Mouse (Mus musculus): ENCODE measurements around the gene Gm42417. TPM values are rescaled to one million over a fixed set of nuclear protein-coding genes. Genes with fewer than 3 reads are reported as not detected.

The Gm42417 gene
- polyA plus RNA-seq, 1 experiment from 2014 or later: not detected

GRCm38 (mm10) chr1:36563632-36564031 lies 24.4 kb upstream of the Gm42417 start:
- Histone ChIP-seq H3K4me1 (ENCODE audit: insufficient read depth) (peaks cover 8% of the 10 kb centered on the region), H3K36me3 (ENCODE audit: insufficient read depth) (no peaks in the 10 kb centered on the region), H3K9me3 (ENCODE audit: low read depth, low read length) (no peaks in the 10 kb centered on the region), H3K9ac (no peak overlapping the region), H3K4me2 (no peak overlapping the region), H3K4me3 (ENCODE audit: low read depth, low read length) (no peak overlapping the region), H3K27ac (ENCODE audit: low read depth) (no peak overlapping the region), H3K27me3 (ENCODE audit: insufficient read depth, low read length) (no peaks in the 10 kb centered on the region)
- ATAC-seq (ENCODE audit: insufficient read depth) (no peak), DNase-seq (no peak)
- TF ChIP-seq CTCF (IDR thresholded peaks at IDR 0.05; ENCODE audit: low read depth): no peak
- WGBS: 62% methylated on average over 4 of the region's 4 CpGs

GRCm38 (mm10) chr1:36563197-36563596 lies 24.0 kb upstream of the Gm42417 start:
- H3K4me2 ChIP-seq: no peak overlapping the region
- H3K27me3 ChIP-seq (ENCODE audit: insufficient read depth, low read length): no peaks in the 10 kb centered on the region
- H3K4me1 ChIP-seq (ENCODE audit: insufficient read depth): peaks cover 4% of the 10 kb centered on the region
- no peaks in the 10 kb centered on the region for H3K9me3 ChIP-seq (ENCODE audit: low read depth, low read length)
- no peak overlapping the region for H3K9ac ChIP-seq
- H3K27ac ChIP-seq (ENCODE audit: low read depth): no peak overlapping the region
- no peaks in the 10 kb centered on the region for H3K36me3 ChIP-seq (ENCODE audit: insufficient read depth)
- 71% methylated on average over 2 of the region's 2 CpGs for WGBS
- no peak for TF ChIP-seq CTCF (IDR thresholded peaks at IDR 0.05; ENCODE audit: low read depth)
- ATAC-seq (ENCODE audit: insufficient read depth) (no peak), DNase-seq (no peak)
- no peak overlapping the region for H3K4me3 ChIP-seq (ENCODE audit: low read depth, low read length)

GRCm38 (mm10) chr1:36562388-36562787 lies 23.2 kb upstream of the Gm42417 start:
- Histone ChIP-seq H3K27ac (ENCODE audit: low read depth) (no peak overlapping the region), H3K9me3 (ENCODE audit: low read depth, low read length) (no peaks in the 10 kb centered on the region), H3K9ac (no peak overlapping the region), H3K27me3 (ENCODE audit: insufficient read depth, low read length) (no peaks in the 10 kb centered on the region), H3K4me1 (ENCODE audit: insufficient read depth) (no peaks in the 10 kb centered on the region; the same call in 1 of the 2 replicates), H3K4me2 (no peak overlapping the region), H3K36me3 (ENCODE audit: insufficient read depth) (no peaks in the 10 kb centered on the region), H3K4me3 (ENCODE audit: low read depth, low read length) (no peak overlapping the region)
- 53% methylated on average over 4 of the region's 4 CpGs for WGBS
- TF ChIP-seq CTCF (IDR thresholded peaks at IDR 0.05; ENCODE audit: low read depth): no peak
- no peak for DNase-seq
- no peak for ATAC-seq (ENCODE audit: insufficient read depth)

GRCm38 (mm10) chr1:36560903-36561302 lies 21.7 kb upstream of the Gm42417 start:
- H3K27me3 ChIP-seq (ENCODE audit: insufficient read depth, low read length): no peaks in the 10 kb centered on the region
- peak; percentile 37 for DNase-seq
- H3K9ac ChIP-seq: no peak overlapping the region
- no peak overlapping the region for H3K27ac ChIP-seq (ENCODE audit: low read depth)
- H3K9me3 ChIP-seq (ENCODE audit: low read depth, low read length): no peaks in the 10 kb centered on the region
- no peak overlapping the region for H3K4me2 ChIP-seq
- ATAC-seq (ENCODE audit: insufficient read depth): no peak
- H3K4me3 ChIP-seq (ENCODE audit: low read depth, low read length): no peak overlapping the region
- peaks cover 1% of the 10 kb centered on the region for H3K4me1 ChIP-seq (ENCODE audit: insufficient read depth)
- H3K36me3 ChIP-seq (ENCODE audit: insufficient read depth): no peaks in the 10 kb centered on the region
- TF ChIP-seq CTCF (IDR thresholded peaks at IDR 0.05; ENCODE audit: low read depth): no peak
- WGBS: 46% methylated on average over 6 of the region's 6 CpGs

GRCm38 (mm10) chr1:36559888-36560287 lies 20.7 kb upstream of the Gm42417 start:
- no peaks in the 10 kb centered on the region for H3K9me3 ChIP-seq (ENCODE audit: low read depth, low read length)
- H3K36me3 ChIP-seq (ENCODE audit: insufficient read depth): peaks cover 8% of the 10 kb centered on the region; the same call in 1 of the 2 replicates
- no peak for DNase-seq
- H3K4me1 ChIP-seq (ENCODE audit: insufficient read depth): peaks cover 11% of the 10 kb centered on the region
- 56% methylated on average over 5 of the region's 5 CpGs for WGBS
- no peak overlapping the region for H3K27ac ChIP-seq (ENCODE audit: low read depth)
- ATAC-seq (ENCODE audit: insufficient read depth): no peak
- H3K4me3 ChIP-seq (ENCODE audit: low read depth, low read length): no peak overlapping the region
- no peak overlapping the region for H3K9ac ChIP-seq
- TF ChIP-seq CTCF (IDR thresholded peaks at IDR 0.05; ENCODE audit: low read depth): no peak
- H3K27me3 ChIP-seq (ENCODE audit: insufficient read depth, low read length): no peaks in the 10 kb centered on the region
- H3K4me2 ChIP-seq: no peak overlapping the region

GRCm38 (mm10) chr1:36559256-36559655 lies 20.0 kb upstream of the Gm42417 start:
- Histone ChIP-seq H3K36me3 (ENCODE audit: insufficient read depth) (peaks cover 14% of the 10 kb centered on the region), H3K4me3 (ENCODE audit: low read depth, low read length) (peak overlapping the region; percentile 94), H3K4me2 (peak overlapping the region; percentile 98), H3K4me1 (ENCODE audit: insufficient read depth) (peaks cover 15% of the 10 kb centered on the region), H3K27me3 (ENCODE audit: insufficient read depth, low read length) (no peaks in the 10 kb centered on the region), H3K27ac (ENCODE audit: low read depth) (peak overlapping the region; percentile 100; the same call in 1 of the 2 replicates), H3K9ac (peak overlapping the region; percentile 95), H3K9me3 (ENCODE audit: low read depth, low read length) (no peaks in the 10 kb centered on the region)
- ATAC-seq (ENCODE audit: insufficient read depth): no peak
- DNase-seq: no peak
- 18% methylated on average over 4 of the region's 4 CpGs for WGBS
- TF ChIP-seq CTCF (IDR thresholded peaks at IDR 0.05; ENCODE audit: low read depth): no peak

GRCm38 (mm10) chr1:36558031-36558993 lies 19.1 kb upstream of the Gm42417 start, which contains the start of gene Sema4c:
Gene Sema4c, minus strand, starts transcription at chr1:36558349.
- Histone ChIP-seq H3K4me1 (ENCODE audit: insufficient read depth) (peaks cover 17% of the 10 kb centered on the region), H3K4me3 (ENCODE audit: low read depth, low read length) (peak within 1 kb of the TSS; percentile 94), H3K9me3 (ENCODE audit: low read depth, low read length) (no peaks in the 10 kb centered on the region), H3K36me3 (ENCODE audit: insufficient read depth) (peaks cover 23% of the 10 kb centered on the region), H3K4me2 (peak within 1 kb of the TSS; percentile 98), H3K9ac (peak within 1 kb of the TSS; percentile 95), H3K27me3 (ENCODE audit: insufficient read depth, low read length) (no peaks in the 10 kb centered on the region), H3K27ac (ENCODE audit: low read depth) (peak within 1 kb of the TSS; percentile 100)
- TF ChIP-seq CTCF (IDR thresholded peaks at IDR 0.05; ENCODE audit: low read depth): 0 out of 2 replicates have a peak, but pooled peaks have one; percentile 3
- ATAC-seq (ENCODE audit: insufficient read depth) (peak; percentile 68), DNase-seq (peak; percentile 92)
- 1% methylated on average over 69 of the region's 69 CpGs for WGBS
